Mouse (Mus musculus) left cerebral cortex, adult 11 months (tissue): ENCODE data around the gene Psmd7.
A peak's percentile ranks its signal among the peaks of the same experiment; 100 is the strongest.
"Not testable (repeated sequence)": the region's sequence is repeated elsewhere in the genome, so short reads cannot be mapped to it uniquely, and the experiment has no call there.

ENCODE experiments used
- DNase-seq: peaks from one replicate; pipeline ENCODE4 v3.0.0; 2022; ENCODE audit warnings: low spot score

Psmd7 gene

GRCm38 (mm10) chr8:107587995-107588780 is at the start of gene Psmd7:
Psmd7 (minus strand) TSS chr8:107588464.
- peak; percentile 86 for DNase-seq

DNA sequence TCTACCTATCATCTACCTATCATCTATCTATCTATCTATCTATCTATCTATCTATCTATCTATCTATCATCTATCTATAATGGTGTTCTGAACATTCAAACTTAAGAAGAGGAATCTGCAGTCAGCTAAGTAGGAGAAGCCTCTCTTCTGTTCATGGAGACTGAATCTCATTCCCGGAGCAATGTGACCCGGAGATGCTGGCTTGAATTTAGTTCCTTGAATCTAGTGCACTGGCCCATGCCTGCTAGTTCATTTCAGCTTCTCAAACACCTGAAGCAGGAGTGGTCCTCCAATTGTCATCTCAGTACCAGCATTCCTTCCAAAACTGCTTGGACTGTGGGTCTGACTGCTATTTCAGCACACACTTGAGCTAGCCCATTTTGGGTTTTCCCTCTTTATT is 45.5 kb upstream of the Psmd7 start:
- DNase-seq, result no peak

GRCm38 (mm10) chr8:107629701-107630100 is 41.4 kb upstream of the Psmd7 start:
- DNase-seq, result no peak

DNA sequence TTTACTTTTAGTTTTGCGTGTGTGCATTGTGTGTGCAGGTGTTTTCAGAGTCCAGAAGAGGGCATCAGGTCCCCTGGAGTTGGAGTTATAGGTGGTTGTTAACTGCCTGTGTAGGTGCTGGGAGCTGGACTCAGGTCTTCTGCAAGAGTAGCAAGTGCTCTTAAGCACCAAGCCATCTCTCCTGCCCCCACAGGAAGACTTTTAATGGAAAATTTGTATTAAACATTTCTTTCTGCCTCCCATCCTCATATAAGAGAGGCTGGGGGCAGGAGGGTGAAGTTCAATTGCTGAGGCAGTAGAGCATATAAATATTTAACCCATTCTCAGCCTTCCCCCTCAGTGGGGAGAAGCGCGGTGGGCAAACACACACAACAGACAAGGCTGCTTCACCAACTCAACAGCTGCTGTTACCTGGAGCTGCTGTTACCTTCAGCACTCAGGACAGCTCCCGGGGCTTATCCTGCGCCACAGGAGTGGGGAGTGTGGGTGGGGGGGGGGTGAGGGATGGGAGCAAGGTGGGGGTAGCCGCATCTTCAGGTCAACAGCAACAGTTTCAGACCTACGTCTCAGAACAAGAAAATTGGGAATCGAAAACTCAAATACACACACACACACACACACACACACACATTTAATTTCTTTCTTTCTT is 40.4 kb upstream of the Psmd7 start:
- no peak for DNase-seq

DNA sequence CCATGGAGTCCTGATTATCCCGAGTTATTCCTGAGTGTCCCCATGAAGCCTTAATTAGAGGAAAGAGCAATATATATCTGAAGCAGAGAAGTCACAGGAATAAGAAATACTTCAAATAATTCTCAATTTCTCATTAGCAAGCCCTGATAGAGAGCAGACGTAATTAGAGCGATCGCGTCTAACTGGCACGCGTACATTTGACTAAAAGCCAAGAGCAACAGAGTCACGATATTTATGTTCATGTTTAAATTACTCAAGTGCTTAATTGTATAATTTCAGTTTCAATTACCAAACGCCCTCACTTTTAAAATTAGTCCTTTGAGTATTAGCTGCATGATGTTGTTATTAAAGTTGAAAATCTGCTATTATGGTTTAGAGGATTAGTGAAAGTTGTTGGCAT is 39.6 kb upstream of the Psmd7 start:
- DNase-seq, result no peak

DNA sequence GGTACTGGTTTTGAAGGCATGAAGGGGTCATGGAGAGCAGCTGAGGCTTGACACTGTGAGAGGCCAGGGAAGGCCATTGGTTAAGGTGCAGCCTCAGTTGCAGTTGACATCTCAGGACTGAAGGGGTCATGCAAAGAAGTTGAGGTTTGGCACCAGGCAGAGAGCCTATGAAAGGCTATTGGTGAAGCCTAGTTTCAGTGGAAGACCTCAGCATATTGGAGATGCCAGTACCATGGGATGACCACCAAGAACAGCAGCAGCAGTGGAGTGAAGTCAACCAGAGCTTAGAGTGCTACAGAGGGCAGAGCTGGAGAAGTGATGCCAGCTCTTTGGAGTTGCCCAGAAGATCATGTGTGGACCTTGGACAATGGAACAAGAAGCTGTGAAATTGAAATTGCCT is 36.0 kb upstream of the Psmd7 start:
- not testable (repeated sequence) for DNase-seq

DNA sequence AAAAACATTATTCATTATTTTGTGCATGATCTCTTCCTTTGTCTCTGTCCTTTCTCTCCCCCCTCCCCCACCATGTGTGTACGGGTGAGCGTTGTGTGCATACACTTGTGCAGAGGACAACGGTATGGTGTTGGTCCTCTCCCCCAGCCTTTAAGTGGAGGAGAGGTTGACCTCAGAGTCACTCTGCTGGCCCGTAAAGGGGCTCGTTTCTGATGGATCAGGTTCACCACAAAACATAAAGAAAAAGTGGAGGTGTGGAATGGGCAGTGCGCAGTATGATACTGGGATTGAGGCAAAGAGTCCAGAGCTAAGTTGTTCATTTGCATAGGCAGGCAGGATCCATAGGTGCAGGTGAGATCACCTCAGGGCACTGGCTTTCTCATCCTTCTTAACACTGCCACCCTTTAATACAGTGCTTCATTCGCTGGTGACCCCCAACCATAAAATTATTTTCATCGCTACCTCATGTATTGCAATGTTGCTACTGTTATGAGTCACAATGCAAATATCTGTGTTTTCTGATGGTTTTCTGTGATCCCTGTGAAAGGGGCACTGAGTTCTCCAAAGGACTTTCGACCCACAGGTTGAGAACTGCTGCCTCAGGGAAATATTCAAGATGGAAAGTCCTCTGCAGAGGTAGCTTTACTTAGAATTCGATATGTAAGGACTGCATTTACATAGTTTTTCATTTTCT is 33.8 kb upstream of the Psmd7 start:
- no peak for DNase-seq

GRCm38 (mm10) chr8:107621136-107621535 is 32.9 kb upstream of the Psmd7 start:
- no peak for DNase-seq

DNA sequence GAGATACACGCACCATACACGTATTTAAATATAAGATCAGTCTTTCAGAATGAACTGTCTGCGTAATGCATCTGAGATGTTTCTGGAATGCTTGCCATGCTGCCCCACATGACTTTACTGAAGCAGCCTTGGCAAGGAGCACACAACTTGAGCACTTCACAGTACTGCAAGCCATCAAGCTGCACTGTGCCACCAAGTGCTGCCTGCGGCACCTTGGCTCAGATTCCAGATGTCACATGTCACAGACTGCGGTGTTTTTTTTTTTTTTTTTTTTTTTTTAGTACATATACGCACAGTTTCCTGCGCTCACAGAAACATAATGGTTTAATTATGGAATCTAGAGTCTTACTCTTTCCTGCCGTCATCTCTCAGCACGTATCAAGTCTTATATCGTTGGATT is 30.2 kb upstream of the Psmd7 start:
- DNase-seq, result no peak

DNA sequence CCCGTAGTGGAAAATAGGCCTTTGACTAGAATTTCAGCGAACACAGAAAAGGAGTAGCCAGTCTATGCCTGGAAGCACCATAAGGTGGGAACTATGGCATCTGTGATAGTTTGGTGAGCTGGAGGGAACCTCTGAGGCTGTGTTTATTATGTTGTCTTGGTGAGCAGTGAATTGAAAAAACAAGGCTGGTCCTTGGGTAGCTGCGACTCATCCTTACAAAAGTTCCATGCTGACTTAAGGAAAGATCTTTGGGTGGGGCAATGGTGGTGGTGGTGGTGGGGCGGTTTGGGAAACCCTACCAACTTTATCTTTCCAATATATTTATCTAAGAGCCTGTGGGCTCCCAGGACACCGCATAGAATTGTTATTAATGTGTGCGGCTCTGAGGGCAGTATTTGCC is 25.1 kb upstream of the Psmd7 start:
- DNase-seq, result no peak

DNA sequence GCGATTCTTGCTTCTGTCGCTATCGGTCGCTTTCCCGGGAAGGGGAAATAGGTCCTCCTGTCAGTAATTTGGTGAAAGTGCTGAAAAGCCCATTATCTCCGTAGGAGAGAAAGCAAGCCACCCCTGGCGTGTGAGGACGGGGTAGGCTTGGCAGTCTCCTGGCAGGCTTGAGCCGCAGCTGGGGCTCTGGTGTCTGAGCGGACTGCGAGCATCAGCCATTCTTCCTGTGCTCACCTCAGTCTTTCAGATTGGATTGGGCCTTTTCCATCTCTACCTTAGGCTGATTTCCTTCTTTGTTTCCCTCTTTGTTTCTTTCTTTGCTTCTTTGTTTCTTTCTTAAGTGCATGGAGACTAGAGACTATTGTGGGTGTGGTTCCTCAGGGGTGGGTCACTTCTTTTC is 22.6 kb upstream of the Psmd7 start:
- no peak for DNase-seq

- DNase-seq, result no peak
Observed at GRCm38 (mm10) chr8:107608751-107609150, 20.5 kb upstream of the Psmd7 start.

- DNase-seq, result no peak
Observed at GRCm38 (mm10) chr8:107603026-107603425, 14.8 kb upstream of the Psmd7 start.

DNA sequence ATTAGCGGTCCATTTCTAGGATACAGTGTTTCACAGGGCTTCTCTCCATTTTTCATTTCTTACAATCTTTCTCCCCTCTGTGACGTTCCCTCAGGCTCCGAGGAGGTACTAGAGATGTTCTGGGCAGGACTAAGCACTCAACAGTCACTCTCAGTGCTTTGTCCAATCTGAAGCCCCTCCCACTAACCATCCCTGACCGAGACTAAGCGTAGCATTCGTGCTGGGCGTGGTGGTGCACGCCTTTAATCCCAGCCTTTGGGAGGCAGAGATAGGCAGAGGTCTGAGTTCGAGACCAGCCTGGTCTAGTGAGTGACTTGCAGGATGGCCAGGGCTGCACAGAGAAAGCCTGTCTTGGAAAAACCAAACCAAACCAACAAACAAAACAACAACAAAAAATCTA is 11.4 kb upstream of the Psmd7 start:
- DNase-seq, result no peak

- no peak for DNase-seq
Observed at GRCm38 (mm10) chr8:107597731-107598130, 9.5 kb upstream of the Psmd7 start.

DNA sequence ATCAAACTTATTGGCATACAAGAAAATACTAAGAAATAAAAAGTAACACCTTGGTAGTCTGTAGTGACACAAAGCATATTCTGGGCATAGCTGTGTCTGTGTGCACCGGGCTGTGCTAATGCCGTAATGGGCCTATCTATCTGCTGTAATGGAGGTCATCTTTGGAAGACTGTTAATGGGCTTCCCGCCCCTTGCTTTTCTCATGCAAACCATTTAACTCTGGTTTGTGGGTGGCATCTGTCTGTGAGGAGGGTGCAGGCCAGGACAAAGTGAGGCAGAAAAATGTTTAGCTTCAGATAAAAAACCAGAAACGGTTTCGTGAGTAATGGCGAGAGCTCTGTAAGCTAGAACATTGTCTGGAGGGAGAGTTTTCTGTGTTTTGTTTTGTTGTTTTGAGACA is 6.6 kb upstream of the Psmd7 start:
- no peak for DNase-seq

- no peak for DNase-seq
Observed at GRCm38 (mm10) chr8:107593967-107594729, 5.9 kb upstream of the Psmd7 start.

- DNase-seq, result no peak
Observed at GRCm38 (mm10) chr8:107587429-107587994, 752 bp downstream of the Psmd7 start.

GRCm38 (mm10) chr8:107582136-107582535 is 6.1 kb downstream of the Psmd7 start:
- DNase-seq, result no peak

DNA sequence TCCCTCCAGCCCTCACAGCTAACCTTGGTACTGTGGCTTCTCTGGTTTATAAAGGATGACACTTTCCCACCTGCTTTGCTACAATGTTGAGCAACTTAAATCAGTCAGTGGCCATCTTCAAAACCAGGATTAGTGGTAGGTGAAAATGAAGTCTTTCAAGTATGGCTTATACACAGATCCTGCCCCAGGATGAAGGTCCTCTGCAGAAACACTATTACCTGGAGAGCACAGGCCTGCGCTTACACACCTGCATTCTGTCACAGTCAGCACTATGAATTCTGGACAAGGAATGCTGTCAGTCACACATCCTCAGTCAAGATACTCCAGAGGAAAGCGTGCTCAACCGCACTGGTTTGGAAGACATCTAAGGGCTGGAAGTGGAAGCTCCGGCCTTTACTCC is 6.7 kb downstream of the Psmd7 start:
- no peak for DNase-seq

DNA sequence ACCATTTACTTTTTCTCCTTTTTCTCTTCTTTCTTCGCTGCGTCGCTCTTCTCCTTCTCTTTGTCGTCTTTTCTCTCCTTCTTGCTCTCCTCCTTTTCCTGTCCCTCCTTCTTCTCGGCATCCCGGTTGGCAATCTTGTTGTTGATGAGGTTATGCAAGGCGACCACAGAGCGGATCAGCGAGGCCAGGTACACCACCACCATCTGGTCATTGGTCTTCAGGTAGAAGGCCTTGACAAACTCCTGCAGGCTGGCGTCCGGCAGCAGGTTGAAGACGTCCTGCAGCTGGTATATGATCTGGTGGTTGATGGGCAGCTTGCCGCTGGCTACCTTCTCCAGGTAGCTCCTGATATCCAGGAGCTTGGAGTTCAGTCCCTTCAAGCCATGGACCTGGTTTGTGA is 7.4 kb downstream of the Psmd7 start:
- DNase-seq, result no peak

DNA sequence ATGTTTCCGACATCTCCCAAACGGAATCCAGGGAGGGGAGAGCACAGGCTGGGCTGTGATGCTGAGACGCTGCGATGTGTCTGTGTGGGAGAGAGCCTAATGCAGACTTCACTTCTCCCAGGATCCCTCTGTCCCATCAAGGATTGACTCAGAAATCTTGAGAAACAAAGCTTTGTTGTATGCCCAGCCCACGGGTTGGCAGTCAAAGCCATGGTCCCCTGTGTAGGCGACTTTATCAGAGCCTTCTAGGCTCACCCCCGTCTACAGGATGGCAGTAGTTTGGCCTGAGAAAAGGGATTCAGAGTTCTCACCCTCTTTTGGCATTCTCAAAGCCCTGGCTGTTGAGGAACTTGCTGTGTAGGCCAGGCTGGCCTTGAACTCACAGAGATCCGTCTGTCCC is 9.7 kb downstream of the Psmd7 start:
- no peak for DNase-seq
